Mouse (Mus musculus) B cell, adult 2 months (primary cell): ENCODE results near the gene Pde6b.

ENCODE experiments used
- DNase-seq, 2 experiments: peaks; one replicate each; pipeline ENCODE4 v3.0.0; 2022

Pde6b gene

DNA sequence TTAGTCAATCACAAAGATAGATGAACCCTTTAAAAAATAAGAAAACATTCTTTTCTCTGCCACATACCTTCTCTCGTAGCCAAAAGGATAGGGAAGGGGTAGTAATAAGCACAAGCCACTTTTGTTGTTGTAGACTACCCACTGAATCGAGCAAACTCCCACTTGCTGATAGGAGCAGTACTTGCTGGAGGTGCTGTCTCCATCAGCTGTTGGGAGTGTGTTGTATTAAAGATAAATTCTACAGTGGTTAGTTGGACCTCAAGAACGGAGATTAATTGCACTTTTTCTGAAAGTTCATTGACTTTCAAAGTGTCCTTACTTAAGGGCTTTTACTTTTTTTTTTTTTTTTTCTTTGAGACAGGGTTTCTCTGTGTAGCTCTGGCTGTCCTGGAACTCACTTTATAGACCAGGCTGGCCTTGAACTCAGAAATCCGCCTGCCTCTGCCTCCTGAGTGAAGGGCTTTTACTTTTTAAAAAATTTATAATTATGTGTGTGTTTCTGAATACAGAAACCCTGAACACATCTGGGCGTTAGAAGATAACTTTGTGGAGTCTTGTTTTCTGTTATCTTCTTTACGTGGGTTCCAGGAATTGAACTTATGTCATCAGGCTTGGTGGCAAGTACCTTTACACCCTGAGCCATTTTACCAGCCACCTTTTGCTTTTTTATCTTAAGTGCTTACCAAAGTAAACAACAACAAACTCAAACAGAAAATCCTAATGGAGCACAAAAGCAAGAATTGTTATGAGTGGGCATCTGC, 77.1 kb downstream of the Pde6b start:
- DNase-seq: no peak

DNA sequence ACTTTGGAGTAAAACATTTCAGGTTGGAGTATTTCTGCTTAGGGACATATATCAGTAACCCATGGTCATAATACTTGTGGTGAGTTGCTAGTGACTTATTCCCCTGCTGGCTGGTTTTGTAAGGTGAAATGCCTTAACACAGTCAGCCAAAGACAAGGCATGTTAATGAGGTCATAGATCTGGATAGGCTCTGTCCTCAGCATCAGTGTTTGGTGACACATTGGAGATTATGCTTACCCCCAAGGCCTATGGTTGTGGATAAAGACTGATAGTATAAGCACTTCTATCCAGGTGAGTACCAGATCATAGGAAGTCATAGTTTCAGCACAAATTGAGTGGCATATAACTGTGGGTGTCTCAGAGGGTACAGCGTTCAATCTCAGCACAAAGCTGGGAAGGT, 78.5 kb downstream of the Pde6b start:
- no peak for DNase-seq

GRCm38 (mm10) chr5:108469617-108470016, 81.4 kb downstream of the Pde6b start:
- DNase-seq: no peak

- DNase-seq: no peak
These were observed 85.5 kb downstream of the Pde6b start for GRCm38 (mm10) chr5:108473737-108474136.

DNA sequence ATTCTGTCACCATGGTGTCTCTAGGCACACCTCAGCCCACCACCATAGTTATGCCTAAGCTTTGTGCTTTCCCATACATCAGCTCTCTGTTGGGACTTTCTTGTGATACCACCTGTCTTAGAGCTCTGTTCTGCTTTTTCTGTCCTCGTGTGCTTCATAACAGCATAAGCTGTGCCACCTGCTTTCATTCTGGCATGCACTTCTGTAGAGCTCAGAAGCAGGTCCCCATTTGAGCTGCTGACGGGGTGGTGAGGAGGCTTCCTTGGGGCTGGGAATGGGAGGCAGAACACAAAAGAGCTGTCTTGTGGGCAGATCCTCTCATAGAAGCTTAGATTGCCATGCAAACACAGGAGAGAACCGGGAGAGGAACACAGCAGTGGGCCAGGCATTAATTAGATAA, 87.8 kb downstream of the Pde6b start:
- no peak for DNase-seq
